Mouse (Mus musculus) forebrain, postnatal 0 days (tissue): ENCODE results near the gene Gm45208. TPM values are rescaled to one million over a fixed set of nuclear protein-coding genes. Genes with fewer than 3 reads are reported as not detected.

Experiments
- ATAC-seq: fragments of 200-750 bp; cut with Nextera tagmentation; 2 replicates; pipeline ENCODE4 v1.8.0; 2017; ENCODE audit warnings: mild to moderate bottlenecking, moderate library complexity
- DNase-seq: peaks from one replicate; pipeline ENCODE4 v3.0.0-alpha.2; 2015
- H3K27ac ChIP-seq: fragments of 300-500 bp; sonication (generic); 2 replicates; pipeline ENCODE4 v1.5.1; 2014; ENCODE audit warnings: low read depth, mild to moderate bottlenecking, antibody characterized with exemption, low read length, moderate library complexity, mixed read lengths
- H3K27me3 ChIP-seq: fragments of 300-500 bp; sonication (generic); 2 replicates; pipeline ENCODE4 v1.6.1; 2014; ENCODE audit warnings: mild to moderate bottlenecking, low read length, mixed read lengths; ENCODE audit not compliant: insufficient read depth
- H3K36me3 ChIP-seq: fragments of 300-500 bp; sonication (generic); 2 replicates; pipeline ENCODE4 v1.6.1; 2014; ENCODE audit warnings: mild to moderate bottlenecking, moderate library complexity; ENCODE audit not compliant: insufficient read depth
- H3K4me1 ChIP-seq: fragments of 300-500 bp; sonication (generic); 2 replicates; pipeline ENCODE4 v1.6.1; 2014; ENCODE audit warnings: antibody characterized with exemption; ENCODE audit not compliant: insufficient read depth
- H3K4me2 ChIP-seq: fragments of 300-500 bp; sonication (generic); 2 replicates; pipeline ENCODE4 v1.6.1; 2014; ENCODE audit warnings: low read depth, mild to moderate bottlenecking, moderate library complexity
- H3K4me3 ChIP-seq: fragments of 300-500 bp; sonication (generic); 2 replicates; pipeline ENCODE4 v1.5.1; 2014; ENCODE audit warnings: low read depth, low read length, mixed read lengths
- H3K9ac ChIP-seq: fragments of 300-500 bp; sonication (generic); 2 replicates; pipeline ENCODE4 v1.6.1; 2014; ENCODE audit warnings: mild to moderate bottlenecking
- H3K9me3 ChIP-seq: fragments of 300-500 bp; sonication (generic); 2 replicates; pipeline ENCODE4 v1.6.1; 2016; ENCODE audit warnings: low read length
- CTCF ChIP-seq: sonication (generic); IDR thresholded peaks from 2 replicates; pipeline ENCODE4 v1.5.1; 2016; ENCODE audit warnings: antibody characterized with exemption, control low read depth, low read depth
- WGBS: fragments of 180-500 bp; shearing (Covaris S2); extraction: QIAGEN DNeasy Blood & Tissue Kit; methylation state at CpG from one replicate; pipeline ENCODE4 v1.1.7; 2014; 5-methylcytosine and 5-hydroxymethylcytosine counted together
- polyA plus RNA-seq: library from polyadenylated mRNA; unstranded; fragments of >200 nt; fragmentation: Nextera tagmentation; extraction: Ambion mirVana; gene quantifications from 2 replicates; pipeline ENCODE4 v1.2.1, GENCODE M21; 2015
- total RNA-seq: library from RNA; depleted of rRNA; stranded (reverse); fragments of >200 nt; gene quantifications from 2 replicates; pipeline ENCODE4 v1.2.3, GENCODE M21; 2014

Gm45208 gene
- total and polyA plus RNA-seq, 2 experiments from 2014 or later = 0.76 to 0.91 TPM

DNA sequence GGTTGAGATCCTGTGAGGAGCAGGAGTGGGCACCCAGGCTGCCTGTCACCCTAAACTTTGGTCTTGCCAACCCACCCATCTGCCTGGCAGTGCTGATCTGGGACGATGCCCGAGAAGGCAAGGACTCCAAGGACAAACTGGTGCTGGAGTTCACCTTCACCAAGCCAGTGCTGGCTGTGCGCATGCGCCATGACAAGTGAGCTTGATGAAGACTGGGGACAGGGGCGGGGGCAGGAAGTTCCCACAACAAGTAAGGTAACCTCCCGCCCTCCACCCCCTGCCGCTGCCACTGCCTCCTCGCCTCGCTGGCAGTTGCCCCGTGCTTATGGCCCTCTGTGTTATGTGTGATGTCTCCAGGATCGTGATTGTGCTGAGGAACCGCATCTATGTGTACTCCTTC, 3.8 kb downstream of the Gm45208 start:
- 0 out of 2 replicates have a peak, but pooled peaks cover 2% of the 10 kb centered on the region for H3K36me3 ChIP-seq
- no peak for TF ChIP-seq CTCF
- ATAC-seq = no peak

DNA sequence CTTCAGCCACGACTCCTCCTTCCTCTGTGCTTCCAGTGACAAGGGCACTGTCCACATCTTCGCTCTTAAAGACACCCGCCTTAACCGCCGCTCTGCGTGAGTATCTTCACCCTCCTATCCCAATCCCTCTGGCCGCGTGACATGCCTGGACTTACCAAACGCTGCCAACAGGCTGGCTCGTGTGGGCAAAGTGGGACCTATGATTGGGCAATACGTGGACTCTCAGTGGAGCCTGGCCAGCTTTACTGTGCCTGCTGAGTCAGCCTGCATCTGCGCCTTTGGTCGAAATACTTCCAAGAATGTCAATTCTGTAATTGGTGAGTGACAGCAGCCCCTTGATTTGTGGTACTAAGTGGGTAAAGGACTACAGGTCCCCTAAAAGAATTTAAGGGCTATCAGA, 5.1 kb downstream of the Gm45208 start:
- no peaks in the 10 kb centered on the region for H3K27me3 ChIP-seq
- 92% methylated on average over 13 of the region's 13 CpGs for WGBS
- DNase-seq (no peak), ATAC-seq (no peak)
- no peak overlapping the region for H3K9ac ChIP-seq
- H3K9me3 ChIP-seq = no peaks in the 10 kb centered on the region
- no peak overlapping the region for H3K4me3 ChIP-seq
- H3K27ac ChIP-seq = no peak overlapping the region
- no peak for TF ChIP-seq CTCF
- H3K4me2 ChIP-seq = no peak overlapping the region
- no peaks in the 10 kb centered on the region for H3K4me1 ChIP-seq
- H3K36me3 ChIP-seq = 0 out of 2 replicates have a peak, but pooled peaks cover 2% of the 10 kb centered on the region

More for the DNA sequence above, 3.8 kb downstream of the Gm45208 start:
- Histone ChIP-seq H3K27me3 (no peaks in the 10 kb centered on the region), H3K9me3 (no peaks in the 10 kb centered on the region), H3K4me2 (no peak overlapping the region), H3K4me3 (no peak overlapping the region), H3K4me1 (no peaks in the 10 kb centered on the region), H3K27ac (no peak overlapping the region), H3K9ac (no peak overlapping the region)
- no peak for DNase-seq
- WGBS = 85% methylated on average over 12 of the region's 12 CpGs

DNA sequence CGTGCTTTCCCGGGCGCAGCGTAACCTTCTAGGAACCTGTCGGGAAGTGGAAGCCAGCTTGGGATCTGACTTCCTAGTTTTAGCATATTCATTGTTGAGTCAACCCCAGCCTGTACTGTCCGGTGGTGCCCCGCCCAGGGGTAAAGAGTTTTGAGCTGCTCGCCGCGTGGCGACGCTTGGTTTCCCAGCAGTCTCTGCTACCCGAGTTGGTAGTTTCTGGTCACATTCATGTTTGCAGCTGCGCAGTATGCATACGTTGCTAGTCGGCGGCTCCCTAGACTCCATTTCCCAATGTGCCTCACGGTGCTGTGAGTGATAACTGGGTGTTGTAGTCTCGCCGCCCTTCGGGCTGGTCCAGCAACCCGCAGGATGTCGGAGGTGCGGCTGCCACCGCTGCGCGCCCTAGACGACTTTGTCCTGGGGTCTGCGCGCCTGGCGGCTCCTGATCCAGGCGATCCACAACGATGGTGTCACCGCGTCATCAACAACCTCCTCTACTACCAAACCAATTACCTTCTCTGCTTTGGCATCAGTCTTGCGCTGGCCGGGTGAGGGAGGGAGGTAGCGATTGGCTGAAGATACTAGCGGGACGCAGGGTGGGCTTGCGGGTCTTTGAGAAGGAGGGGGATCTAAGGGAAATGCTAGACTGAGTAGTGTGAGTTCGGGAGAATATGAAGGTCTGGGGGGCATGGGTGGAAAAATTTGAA, 6.3 kb downstream of the Gm45208 start, which contains the start of gene Praf2:
Praf2 (plus strand) TSS at position 225 of the 707 bp plus-strand sequence.
- Histone ChIP-seq H3K27me3 (no peaks in the 10 kb centered on the region), H3K4me1 (no peaks in the 10 kb centered on the region), H3K4me3 (peak within 1 kb of the TSS; percentile 45), H3K9me3 (no peaks in the 10 kb centered on the region), H3K27ac (peak within 1 kb of the TSS; percentile 59; the same call in 1 of the 2 replicates), H3K4me2 (peak within 1 kb of the TSS; percentile 53), H3K36me3 (0 out of 2 replicates have a peak, but pooled peaks cover 2% of the 10 kb centered on the region), H3K9ac (peak within 1 kb of the TSS; percentile 55)
- 24% methylated on average over 42 of the region's 42 CpGs for WGBS
- peak; percentile 97 for ATAC-seq
- TF ChIP-seq CTCF = peak; percentile 16; the same call in 1 of the 2 replicates
- peak; percentile 89 for DNase-seq

DNA sequence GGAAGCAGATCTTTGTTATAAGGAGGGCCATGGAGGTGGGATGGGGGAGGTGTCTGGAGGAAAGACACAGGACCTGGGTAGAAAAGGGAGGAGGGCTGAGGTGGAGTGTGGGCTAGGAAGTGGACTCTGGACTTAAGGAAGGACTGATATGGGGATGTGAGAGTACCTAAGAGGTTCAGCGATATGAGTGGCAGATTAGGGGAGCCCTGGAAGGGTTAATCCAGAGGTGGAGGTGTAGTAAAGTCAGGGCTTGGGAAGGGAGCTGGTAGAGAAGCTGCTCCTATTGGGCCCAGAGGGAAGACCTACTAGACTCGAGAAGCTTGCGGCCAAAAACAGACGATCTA, 6.8 kb downstream of the Gm45208 start:
- ATAC-seq (0 out of 2 replicates have a peak, but pooled peaks have one; percentile 1), DNase-seq (no peak)
- TF ChIP-seq CTCF = no peak
- no peaks in the 10 kb centered on the region for H3K9me3 ChIP-seq
- WGBS = 35% methylated on average over 4 of the region's 4 CpGs
- H3K4me2 ChIP-seq = peak overlapping the region; percentile 53
- no peaks in the 10 kb centered on the region for H3K4me1 ChIP-seq
- 0 out of 2 replicates have a peak, but pooled peaks cover 2% of the 10 kb centered on the region for H3K36me3 ChIP-seq
- 0 out of 2 replicates have a peak overlapping the region, but pooled peaks have one; percentile 59 for H3K27ac ChIP-seq
- no peaks in the 10 kb centered on the region for H3K27me3 ChIP-seq
- H3K9ac ChIP-seq = peak overlapping the region; percentile 55
- peak overlapping the region; percentile 45 for H3K4me3 ChIP-seq

DNA sequence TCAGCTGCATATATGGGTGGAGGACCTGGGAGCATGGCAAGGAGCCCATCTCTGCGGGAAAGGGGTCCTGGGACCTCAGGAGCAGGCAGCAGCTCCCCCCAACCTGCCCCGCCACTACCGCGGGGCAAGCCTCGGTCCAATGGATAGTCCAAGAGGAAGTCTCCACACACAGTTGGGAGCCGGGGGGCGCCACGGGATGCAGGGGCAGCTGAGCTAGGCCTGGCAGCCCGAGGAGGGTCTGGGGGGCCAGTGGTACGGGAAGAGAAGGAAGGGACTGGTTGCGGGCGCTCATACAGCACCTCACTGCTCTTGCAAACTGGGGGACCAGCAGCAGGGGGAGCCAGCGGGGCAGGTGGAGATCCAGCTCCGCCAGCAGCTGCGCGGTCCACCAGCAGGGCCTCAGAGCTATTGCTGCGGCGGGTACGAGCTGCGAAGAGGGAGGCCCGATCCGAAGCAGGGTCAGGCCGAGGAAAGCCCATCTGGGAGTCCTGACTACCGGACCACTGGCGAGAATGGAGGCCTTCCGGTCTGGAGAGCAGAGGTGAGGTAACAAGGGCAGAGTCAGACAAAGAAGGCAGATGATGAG, 11.6 kb downstream of the Gm45208 start:
- H3K4me3 ChIP-seq = no peak overlapping the region

DNA sequence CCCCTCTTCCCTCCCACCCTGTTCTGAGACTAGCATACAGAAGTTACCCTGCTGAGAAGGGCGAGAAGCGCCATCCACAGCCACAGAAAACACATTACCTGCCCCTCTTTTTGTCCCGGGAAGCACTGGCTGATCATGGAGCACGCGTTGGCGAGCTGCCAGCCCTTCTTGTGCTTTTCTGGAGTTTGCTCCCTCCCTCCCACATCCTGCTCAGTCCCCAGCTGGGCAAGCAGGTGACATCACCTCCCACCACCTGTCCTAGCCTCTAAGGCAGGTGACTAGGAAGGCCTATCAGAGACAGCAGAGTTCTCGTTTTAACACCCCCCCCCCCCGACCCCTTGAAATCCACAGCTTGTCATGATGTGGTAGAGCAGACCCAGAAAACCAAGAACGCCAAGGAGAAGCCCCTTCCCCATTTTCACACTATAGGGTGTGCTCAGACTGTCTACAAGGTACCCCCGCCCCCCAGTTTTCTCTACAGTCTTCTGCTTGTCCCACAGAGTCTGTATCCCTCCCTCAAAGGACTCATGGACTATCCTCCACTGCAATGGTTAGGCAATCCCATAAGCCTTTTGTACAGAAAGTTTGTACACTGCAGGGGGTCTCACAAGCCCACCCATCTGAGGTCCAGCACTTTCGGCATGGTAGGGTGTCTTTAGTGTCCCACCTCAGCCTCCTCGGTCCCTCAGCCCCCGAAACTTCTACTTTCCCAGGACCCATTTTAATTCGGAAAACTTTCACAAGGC, 17.5 kb downstream of the Gm45208 start:
- Histone ChIP-seq H3K9me3 (no peaks in the 10 kb centered on the region), H3K9ac (no peak overlapping the region), H3K4me2 (no peak overlapping the region), H3K36me3 (peaks cover 4% of the 10 kb centered on the region; the same call in 1 of the 2 replicates), H3K27me3 (no peaks in the 10 kb centered on the region), H3K4me1 (no peaks in the 10 kb centered on the region), H3K27ac (no peak overlapping the region), H3K4me3 (no peak overlapping the region)
- WGBS = 71% methylated on average over 14 of the region's 14 CpGs
- DNase-seq (no peak), ATAC-seq (no peak)
- no peak for TF ChIP-seq CTCF

More for the DNA sequence above, 11.6 kb downstream of the Gm45208 start:
- peak; percentile 21; the same call in 1 of the 2 replicates for ATAC-seq
- Histone ChIP-seq H3K27ac (no peak overlapping the region), H3K4me2 (no peak overlapping the region), H3K9me3 (no peaks in the 10 kb centered on the region), H3K4me1 (no peaks in the 10 kb centered on the region), H3K27me3 (no peaks in the 10 kb centered on the region), H3K36me3 (peaks cover 4% of the 10 kb centered on the region; the same call in 1 of the 2 replicates), H3K9ac (no peak overlapping the region)
- no peak for DNase-seq
- 36% methylated on average over 25 of the region's 26 CpGs for WGBS
- TF ChIP-seq CTCF = peak; percentile 56
